Mouse (Mus musculus): ENCODE results near the gene Slc39a11. TPM values are rescaled to one million over a fixed set of nuclear protein-coding genes. Genes with fewer than 3 reads are reported as not detected.

The Slc39a11 gene
- polyA plus RNA-seq, 1 experiment from 2014 or later = 16.8 TPM

GRCm38 (mm10) chr11:113214741-113215140, 435.1 kb downstream of the Slc39a11 start:
- no peak for ATAC-seq (ENCODE audit: extremely low read depth, insufficient number of reproducible peaks, low FRiP score, low TSS enrichment)
- whole genome bisulfite sequencing = 79% methylated on average over 7 of the region's 7 CpGs
- no peak overlapping the region for H3K9ac ChIP-seq

GRCm38 (mm10) chr11:113212390-113213025, 437.4 kb downstream of the Slc39a11 start:
- WGBS = 73% methylated on average over 13 of the region's 13 CpGs
- no peaks in the 10 kb centered on the region for H3K36me3 ChIP-seq

More at GRCm38 (mm10) chr11:113214741-113215140, 435.1 kb downstream of the Slc39a11 start:
- H3K4me1 ChIP-seq = 0 out of 2 replicates have a peak, but pooled peaks cover 2% of the 10 kb centered on the region
- no peaks in the 10 kb centered on the region for H3K9me3 ChIP-seq
- no peak overlapping the region for H3K4me3 ChIP-seq
- no peaks in the 10 kb centered on the region for H3K36me3 ChIP-seq
- no peaks in the 10 kb centered on the region for H3K27me3 ChIP-seq (replicated peaks)
- H3K4me2 ChIP-seq = no peak overlapping the region
- no peak overlapping the region for H3K27ac ChIP-seq (replicated peaks)

GRCm38 (mm10) chr11:113209220-113209878, 440.5 kb downstream of the Slc39a11 start:
- H3K4me3 ChIP-seq = no peak overlapping the region
- H3K9ac ChIP-seq = no peak overlapping the region
- no peaks in the 10 kb centered on the region for H3K9me3 ChIP-seq
- 0 out of 2 replicates have a peak, but pooled peaks cover 11% of the 10 kb centered on the region for H3K4me1 ChIP-seq
- H3K4me2 ChIP-seq = no peak overlapping the region
- no peak overlapping the region for H3K27ac ChIP-seq (replicated peaks)
- no peaks in the 10 kb centered on the region for H3K27me3 ChIP-seq (replicated peaks)
- ATAC-seq (ENCODE audit: extremely low read depth, insufficient number of reproducible peaks, low FRiP score, low TSS enrichment) = no peak
- H3K36me3 ChIP-seq = no peaks in the 10 kb centered on the region
- 61% methylated on average over 16 of the region's 16 CpGs for WGBS

More at GRCm38 (mm10) chr11:113212390-113213025, 437.4 kb downstream of the Slc39a11 start:
- no peak overlapping the region for H3K27ac ChIP-seq (replicated peaks)
- H3K9ac ChIP-seq = no peak overlapping the region
- H3K4me1 ChIP-seq = 0 out of 2 replicates have a peak, but pooled peaks cover 11% of the 10 kb centered on the region
- H3K4me3 ChIP-seq = no peak overlapping the region
- no peaks in the 10 kb centered on the region for H3K27me3 ChIP-seq (replicated peaks)
- no peak for ATAC-seq (ENCODE audit: extremely low read depth, insufficient number of reproducible peaks, low FRiP score, low TSS enrichment)
- H3K4me2 ChIP-seq = no peak overlapping the region
- no peaks in the 10 kb centered on the region for H3K9me3 ChIP-seq

GRCm38 (mm10) chr11:113208521-113209072, 441.3 kb downstream of the Slc39a11 start:
- Histone ChIP-seq H3K9me3 (no peaks in the 10 kb centered on the region), H3K27me3 (replicated peaks) (no peaks in the 10 kb centered on the region), H3K4me1 (0 out of 2 replicates have a peak, but pooled peaks cover 11% of the 10 kb centered on the region), H3K27ac (replicated peaks) (no peak overlapping the region), H3K9ac (no peak overlapping the region), H3K36me3 (no peaks in the 10 kb centered on the region), H3K4me2 (no peak overlapping the region), H3K4me3 (no peak overlapping the region)
- 62% methylated on average over 18 of the region's 18 CpGs for WGBS
- no peak for ATAC-seq (ENCODE audit: extremely low read depth, insufficient number of reproducible peaks, low FRiP score, low TSS enrichment)

- Histone ChIP-seq H3K9ac (no peak overlapping the region), H3K9me3 (no peaks in the 10 kb centered on the region), H3K4me2 (no peak overlapping the region), H3K4me1 (0 out of 2 replicates have a peak, but pooled peaks cover 11% of the 10 kb centered on the region), H3K27me3 (replicated peaks) (no peaks in the 10 kb centered on the region), H3K27ac (replicated peaks) (no peak overlapping the region), H3K4me3 (no peak overlapping the region), H3K36me3 (no peaks in the 10 kb centered on the region)
- 65% methylated on average over 13 of the region's 14 CpGs for WGBS
- no peak for ATAC-seq (ENCODE audit: extremely low read depth, insufficient number of reproducible peaks, low FRiP score, low TSS enrichment)
Measured at GRCm38 (mm10) chr11:113207966-113208365, 441.9 kb downstream of the Slc39a11 start.

- Histone ChIP-seq H3K36me3 (no peaks in the 10 kb centered on the region), H3K4me2 (no peak overlapping the region), H3K27me3 (replicated peaks) (no peaks in the 10 kb centered on the region; the same call in 1 of the 2 replicates), H3K9me3 (no peaks in the 10 kb centered on the region), H3K27ac (replicated peaks) (no peak overlapping the region), H3K4me3 (no peak overlapping the region), H3K4me1 (peaks cover 13% of the 10 kb centered on the region), H3K9ac (no peak overlapping the region)
- ATAC-seq (ENCODE audit: extremely low read depth, insufficient number of reproducible peaks, low FRiP score, low TSS enrichment) = no peak
- WGBS = 62% methylated on average over 10 of the region's 10 CpGs
Measured at GRCm38 (mm10) chr11:113206099-113206498, 443.8 kb downstream of the Slc39a11 start.

- WGBS = 81% methylated on average over 7 of the region's 7 CpGs
- Histone ChIP-seq H3K4me1 (peaks cover 6% of the 10 kb centered on the region), H3K4me2 (no peak overlapping the region), H3K27ac (replicated peaks) (no peak overlapping the region), H3K4me3 (no peak overlapping the region), H3K9ac (no peak overlapping the region), H3K36me3 (no peaks in the 10 kb centered on the region), H3K27me3 (replicated peaks) (peaks cover 24% of the 10 kb centered on the region), H3K9me3 (no peaks in the 10 kb centered on the region)
- ATAC-seq (ENCODE audit: extremely low read depth, insufficient number of reproducible peaks, low FRiP score, low TSS enrichment) = no peak
Measured at GRCm38 (mm10) chr11:113203008-113203407, 446.9 kb downstream of the Slc39a11 start.

GRCm38 (mm10) chr11:113201470-113201997, 448.3 kb downstream of the Slc39a11 start:
- Histone ChIP-seq H3K4me2 (peak overlapping the region; percentile 93), H3K9me3 (no peaks in the 10 kb centered on the region), H3K9ac (peak overlapping the region; percentile 83), H3K4me1 (peaks cover 6% of the 10 kb centered on the region), H3K4me3 (peak overlapping the region; percentile 66), H3K36me3 (no peaks in the 10 kb centered on the region), H3K27me3 (replicated peaks) (peaks cover 24% of the 10 kb centered on the region), H3K27ac (replicated peaks) (peak overlapping the region; percentile 78)
- ATAC-seq (ENCODE audit: extremely low read depth, insufficient number of reproducible peaks, low FRiP score, low TSS enrichment) = peak; percentile 55
- under 1% methylated on average over 42 of the region's 42 CpGs for WGBS

GRCm38 (mm10) chr11:113200901-113201300, 449.0 kb downstream of the Slc39a11 start:
- Histone ChIP-seq H3K4me1 (peaks cover 6% of the 10 kb centered on the region), H3K27me3 (replicated peaks) (peaks cover 24% of the 10 kb centered on the region), H3K27ac (replicated peaks) (peak overlapping the region; percentile 78; the same call in 1 of the 2 replicates), H3K4me2 (peak overlapping the region; percentile 93), H3K9me3 (no peaks in the 10 kb centered on the region), H3K9ac (peak overlapping the region; percentile 83), H3K36me3 (no peaks in the 10 kb centered on the region), H3K4me3 (peak overlapping the region; percentile 66)
- no peak for ATAC-seq (ENCODE audit: extremely low read depth, insufficient number of reproducible peaks, low FRiP score, low TSS enrichment)
- 13% methylated on average over 15 of the region's 15 CpGs for WGBS

- Histone ChIP-seq H3K4me1 (peaks cover 6% of the 10 kb centered on the region), H3K36me3 (no peaks in the 10 kb centered on the region), H3K4me3 (peak overlapping the region; percentile 66; the same call in 1 of the 2 replicates), H3K27ac (replicated peaks) (no peak overlapping the region), H3K27me3 (replicated peaks) (peaks cover 24% of the 10 kb centered on the region), H3K4me2 (peak overlapping the region; percentile 93), H3K9me3 (no peaks in the 10 kb centered on the region), H3K9ac (no peak overlapping the region)
- ATAC-seq (ENCODE audit: extremely low read depth, insufficient number of reproducible peaks, low FRiP score, low TSS enrichment) = no peak
- WGBS = 74% methylated on average over 15 of the region's 15 CpGs
Measured at GRCm38 (mm10) chr11:113198586-113198985, 451.3 kb downstream of the Slc39a11 start.

- peaks cover 28% of the 10 kb centered on the region for H3K27me3 ChIP-seq (replicated peaks)
- no peak overlapping the region for H3K9ac ChIP-seq
- ATAC-seq (ENCODE audit: extremely low read depth, insufficient number of reproducible peaks, low FRiP score, low TSS enrichment) = no peak
- H3K4me3 ChIP-seq = no peak overlapping the region
- WGBS = 74% methylated on average over 8 of the region's 8 CpGs
- H3K27ac ChIP-seq (replicated peaks) = no peak overlapping the region
- H3K4me1 ChIP-seq = peaks cover 6% of the 10 kb centered on the region
- no peaks in the 10 kb centered on the region for H3K36me3 ChIP-seq
- H3K9me3 ChIP-seq = no peaks in the 10 kb centered on the region
- H3K4me2 ChIP-seq = no peak overlapping the region
Measured at GRCm38 (mm10) chr11:113197624-113198023, 452.3 kb downstream of the Slc39a11 start.
